Mouse (Mus musculus) cortical plate, adult 2 months (tissue): ENCODE results near the gene Srp54c.

Source experiments
- CTCF ChIP-seq: fragments of 200-500 bp; IDR thresholded peaks from 2 replicates; pipeline ENCODE4 v1.5.1; 2011; ENCODE audit warnings: mild to moderate bottlenecking, control low read depth, low read length; ENCODE audit not compliant: insufficient read depth; ENCODE audit errors: extremely low read depth
- POLR2A ChIP-seq: fragments of 200-500 bp; IDR thresholded peaks from 2 replicates; pipeline ENCODE4 v1.6.1; 2011; ENCODE audit warnings: mild to moderate bottlenecking, low read length, control low read depth; ENCODE audit not compliant: insufficient read depth; ENCODE audit errors: extremely low read depth

DNA sequence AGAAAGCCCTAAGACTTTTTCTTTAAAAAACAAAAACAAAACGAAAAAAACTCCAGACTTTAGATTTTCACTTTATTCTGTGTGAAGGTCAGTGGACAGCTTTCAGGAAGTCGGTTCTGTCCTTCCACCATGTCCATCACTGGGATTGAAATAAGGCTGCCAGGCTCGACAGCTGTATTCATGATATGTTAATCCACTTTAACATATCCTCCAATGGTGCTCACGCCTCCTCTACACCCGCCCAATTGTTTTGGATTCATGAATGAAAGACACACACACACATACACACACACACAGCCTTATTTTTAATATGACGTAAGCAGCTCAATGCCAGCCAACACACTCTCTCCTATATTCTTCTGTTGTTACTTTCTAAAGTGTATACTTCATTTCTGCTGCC, 77.6 kb downstream of the Srp54c start:
- TF ChIP-seq CTCF (no peak), POLR2A (no peak)
